Mouse (Mus musculus): Measurements from ENCODE around the gene Dnmt3l.
"Not testable (repeated sequence)": the region's sequence is repeated elsewhere in the genome, so short reads cannot be mapped to it uniquely, and the experiment has no call there.

Gene Dnmt3l

GRCm38 (mm10) chr10:78084073-78084472 lies 42.3 kb downstream of the Dnmt3l start:
- DNase-seq (ENCODE audit: low read depth, low spot score): no peak

- DNase-seq (ENCODE audit: low read depth, low spot score): no peak
These were observed 44.0 kb downstream of the Dnmt3l start for GRCm38 (mm10) chr10:78085711-78086110.

GRCm38 (mm10) chr10:78086444-78087061 lies 44.8 kb downstream of the Dnmt3l start:
- peak; percentile 84 for DNase-seq (ENCODE audit: low read depth, low spot score)

- DNase-seq (ENCODE audit: low read depth, low spot score): peak; percentile 76
These were observed 45.4 kb downstream of the Dnmt3l start for GRCm38 (mm10) chr10:78087101-78087511.

- no peak for DNase-seq (ENCODE audit: low read depth, low spot score)
These were observed 48.5 kb downstream of the Dnmt3l start for GRCm38 (mm10) chr10:78090246-78090645.

DNA sequence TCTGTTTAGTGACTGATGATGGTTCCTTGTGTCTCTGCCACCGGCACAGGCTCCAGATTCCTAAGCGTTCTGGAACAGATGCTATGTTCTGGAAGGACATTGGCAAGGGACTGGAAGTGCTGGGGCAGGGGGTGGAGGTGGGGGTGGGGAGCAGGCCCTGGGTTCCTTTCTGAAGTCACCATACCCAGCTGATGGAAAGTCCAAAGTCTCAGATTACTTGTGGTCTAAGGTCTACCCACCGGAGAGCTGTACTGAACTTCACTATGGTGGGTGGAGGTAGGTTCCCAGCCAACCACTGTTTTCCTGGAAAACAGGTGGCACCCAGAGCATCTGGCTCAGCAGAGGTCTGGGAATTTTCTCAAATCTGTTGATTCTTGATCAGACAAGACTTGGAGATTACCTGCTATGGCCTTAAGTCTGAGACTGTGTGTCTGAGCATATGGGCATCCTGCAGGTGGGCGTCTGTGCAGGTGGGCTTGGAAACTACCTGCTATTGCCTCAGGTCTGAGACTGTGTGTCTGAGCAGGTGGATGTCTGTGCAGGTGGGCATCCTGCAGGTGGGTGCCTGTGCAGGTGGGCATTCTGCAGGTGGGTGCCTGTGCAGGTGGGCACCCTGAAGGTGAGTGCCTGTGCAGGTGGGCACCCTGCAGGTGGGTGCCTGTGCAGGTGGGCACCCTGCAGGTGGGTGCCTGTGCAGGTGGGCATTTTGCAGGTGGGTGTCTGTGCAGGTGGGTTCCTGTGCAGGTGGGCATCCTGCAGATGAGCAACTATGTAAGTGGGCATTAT lies 49.2 kb downstream of the Dnmt3l start:
- DNase-seq (ENCODE audit: low read depth, low spot score): no peak

DNA sequence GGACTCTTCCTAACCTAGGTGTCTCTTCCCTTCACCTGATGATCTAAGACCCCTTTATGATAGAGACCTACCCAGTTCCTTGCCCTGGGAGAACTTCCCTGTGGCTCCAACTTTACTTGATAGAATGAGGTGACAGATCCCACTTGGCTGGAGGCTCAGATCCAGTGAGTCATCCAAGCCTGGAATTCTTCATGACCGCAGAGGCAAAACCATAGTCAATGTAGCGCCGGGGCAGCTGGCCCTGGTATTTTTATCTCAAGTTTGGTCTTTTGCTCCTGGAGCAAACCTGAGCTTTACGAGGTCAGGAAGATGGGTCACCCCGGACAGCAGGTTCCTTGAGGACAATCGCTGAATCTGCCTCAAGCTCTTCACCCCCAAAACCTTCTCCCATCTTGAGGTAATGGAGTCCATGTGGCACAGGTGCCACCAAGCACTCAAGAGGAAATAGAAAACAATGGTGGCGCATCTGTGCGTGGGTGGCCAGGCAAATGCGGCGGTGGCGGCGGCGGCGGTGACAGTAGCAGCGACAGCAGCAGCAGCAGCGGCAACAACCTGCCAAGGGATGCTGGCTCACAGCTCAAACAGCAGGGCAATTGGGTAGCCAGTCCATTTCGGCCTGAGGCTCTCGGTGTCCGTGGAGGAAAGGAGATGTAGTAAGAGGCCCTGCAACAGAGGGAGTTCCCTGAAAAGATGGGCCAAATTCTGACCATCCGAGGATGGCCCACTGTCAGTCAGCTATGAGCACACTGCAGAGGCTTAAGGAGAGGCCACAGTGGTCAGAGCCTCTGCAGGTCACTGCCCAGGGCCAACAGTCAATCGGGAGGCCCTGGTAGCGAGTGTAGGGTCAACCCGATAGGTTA lies 50.3 kb downstream of the Dnmt3l start:
- peak; percentile 50 for DNase-seq (ENCODE audit: low read depth, low spot score)

GRCm38 (mm10) chr10:78092725-78093029 lies 50.9 kb downstream of the Dnmt3l start:
- DNase-seq (ENCODE audit: low read depth, low spot score): peak; percentile 78

- DNase-seq (ENCODE audit: low read depth, low spot score): no peak
These were observed 53.5 kb downstream of the Dnmt3l start for GRCm38 (mm10) chr10:78095221-78095620.

DNA sequence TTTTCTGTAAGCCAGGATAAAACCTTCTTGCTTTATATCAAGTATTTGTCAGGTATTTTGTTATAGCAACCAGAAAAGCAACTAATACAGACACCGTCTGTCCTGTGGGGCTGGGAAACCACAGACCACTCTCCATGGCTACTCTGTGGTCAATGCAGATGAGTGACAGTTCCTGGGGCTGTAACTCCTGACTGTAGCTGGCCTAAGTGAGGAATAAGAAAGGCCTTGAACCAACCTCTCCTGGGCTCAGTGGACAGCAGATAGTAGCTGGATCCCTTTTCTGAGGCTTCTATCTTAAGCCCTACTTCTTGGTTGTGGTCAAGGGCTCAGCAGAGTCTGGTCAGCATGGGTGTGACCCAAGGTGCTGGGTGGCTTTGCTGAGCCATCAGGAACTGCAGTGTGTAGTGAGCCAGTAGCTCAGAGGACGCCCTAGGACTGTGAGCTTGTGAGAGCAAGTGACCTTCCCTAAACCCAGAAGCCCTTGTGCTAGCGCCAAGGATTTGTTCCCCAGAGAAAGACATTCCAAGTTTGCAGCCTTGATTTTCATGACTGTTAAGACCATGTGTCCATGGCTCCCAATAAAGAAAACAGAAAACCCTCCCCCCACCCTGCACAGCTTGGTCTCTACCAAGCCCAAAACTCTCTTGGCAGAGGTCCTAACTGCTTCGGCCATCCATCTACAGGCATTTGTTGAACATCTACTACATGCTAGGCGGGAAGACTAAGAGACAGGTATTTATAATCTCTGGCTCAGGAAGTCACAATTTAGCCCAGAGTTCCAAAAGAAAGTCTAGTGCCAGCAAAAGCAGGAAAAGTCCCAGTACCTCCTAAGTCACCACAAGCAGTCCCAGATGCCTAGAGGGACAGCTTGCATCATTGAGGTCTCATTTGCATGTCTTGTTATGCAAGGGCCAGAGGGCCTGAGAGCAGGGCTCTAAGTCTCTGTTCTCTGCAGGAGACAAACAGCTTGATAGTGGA lies 54.5 kb downstream of the Dnmt3l start:
- no peak for DNase-seq (ENCODE audit: low read depth, low spot score)

DNA sequence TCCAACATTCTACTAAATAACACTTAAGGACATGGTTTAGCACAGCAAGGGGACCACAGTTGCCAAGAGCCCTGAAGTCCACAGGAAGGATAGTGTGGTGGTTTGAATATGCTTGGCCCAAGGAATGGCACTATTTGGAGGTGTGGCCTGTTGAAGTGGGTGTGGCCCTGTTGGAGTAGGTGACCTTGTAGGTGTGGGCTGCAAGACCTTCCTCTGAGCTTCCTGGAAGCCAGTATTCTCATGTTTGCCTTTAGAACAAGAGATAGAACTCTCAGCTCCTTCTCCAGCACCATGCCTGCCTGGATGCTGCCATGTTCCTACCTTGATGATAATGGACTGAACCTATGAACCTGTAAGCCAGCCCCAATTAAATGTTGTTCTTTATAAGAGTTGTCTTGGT lies 58.1 kb downstream of the Dnmt3l start:
- not testable (repeated sequence) for DNase-seq (ENCODE audit: low read depth, low spot score)

DNA sequence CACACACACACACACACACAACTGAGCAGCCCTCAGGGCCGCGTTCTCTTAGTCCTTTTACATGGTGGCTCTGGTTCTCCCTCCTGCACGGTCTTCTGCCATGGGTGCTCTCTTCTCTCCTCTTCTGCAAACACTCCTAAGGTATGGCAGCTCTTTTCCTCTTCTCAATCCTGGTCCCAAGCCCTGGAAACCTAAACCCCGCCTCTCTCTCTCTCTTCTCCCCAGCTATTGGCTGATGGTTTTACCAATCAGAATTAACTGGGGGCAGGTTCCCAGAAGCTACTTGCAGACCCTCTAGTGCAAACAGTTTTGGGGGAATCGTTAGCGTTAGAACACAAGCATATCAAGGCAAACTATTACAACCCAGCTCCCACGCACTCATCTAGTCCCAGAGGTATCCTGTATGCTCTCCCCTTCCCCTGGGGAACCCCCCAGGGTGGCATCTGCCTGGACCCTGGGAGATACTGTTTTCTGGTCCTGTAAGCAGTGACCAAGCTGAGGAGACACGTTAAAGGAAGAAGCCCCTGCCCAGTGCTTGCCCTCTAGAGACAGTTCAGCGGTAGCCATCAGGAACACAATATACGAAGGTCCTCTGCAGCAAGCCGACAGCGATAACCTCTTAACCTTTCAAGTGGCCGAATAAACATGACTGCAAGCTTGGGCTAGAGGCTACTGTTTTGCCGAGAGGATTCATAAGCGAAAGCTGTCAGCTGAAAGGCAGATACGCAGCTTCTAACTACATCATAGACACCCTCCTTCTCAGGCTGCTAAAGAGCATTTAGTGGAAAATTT lies 59.4 kb downstream of the Dnmt3l start:
- no peak for DNase-seq (ENCODE audit: low read depth, low spot score)

GRCm38 (mm10) chr10:78104555-78105490 lies 63.1 kb downstream of the Dnmt3l start:
- no peak for DNase-seq (ENCODE audit: low read depth, low spot score)

DNA sequence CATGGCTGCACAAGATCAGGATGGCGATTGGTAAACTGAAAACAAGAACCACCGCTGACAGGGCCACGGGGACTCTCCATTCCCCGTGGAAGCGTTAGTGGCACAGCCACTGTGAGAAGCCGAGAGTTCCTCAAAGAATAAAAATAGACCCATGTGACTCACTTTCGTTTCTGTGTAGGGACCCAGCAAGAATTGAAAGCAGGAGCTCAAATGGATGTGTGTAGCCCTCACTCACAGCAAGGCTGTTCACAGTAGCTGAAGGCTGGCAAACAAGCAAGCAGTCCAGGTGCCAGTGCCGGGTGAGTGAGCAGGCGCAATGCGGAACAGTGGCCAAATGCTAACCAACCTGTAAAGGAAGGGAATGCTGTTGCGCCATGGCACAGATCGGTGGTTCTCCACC lies 63.8 kb downstream of the Dnmt3l start:
- no peak for DNase-seq (ENCODE audit: low read depth, low spot score)

Measured in CD4-positive helper T cell, adult 2 months (primary cell).